Mouse (Mus musculus) skeletal muscle tissue, adult 2 months (tissue): Measurements from ENCODE around the gene Prss28.
A peak's percentile ranks its signal among the peaks of the same experiment; 100 is the strongest.

Experiments
- DNase-seq: peaks from one replicate; pipeline ENCODE4 v3.0.0-alpha.2; 2012; ENCODE audit warnings: low read depth, low spot score

Gene Prss28

DNA sequence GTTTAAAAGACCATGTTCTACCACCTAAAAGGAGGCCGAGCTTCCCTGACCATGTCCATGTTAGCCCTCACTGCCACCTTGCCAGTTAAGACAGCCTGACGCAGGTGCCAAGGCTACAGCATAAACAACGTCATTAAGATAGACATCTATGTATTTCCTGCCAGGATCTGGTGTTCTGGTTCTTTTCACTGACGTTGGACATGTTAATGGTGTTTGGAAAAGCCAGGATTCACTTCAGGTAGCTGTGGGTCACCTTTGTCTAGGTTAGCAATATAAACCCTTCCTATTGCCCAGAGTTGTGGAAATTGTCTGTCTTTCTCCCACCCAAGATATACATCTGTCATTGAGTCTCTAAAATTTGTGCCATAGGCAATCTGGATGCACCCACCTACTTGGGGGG lies at the start of gene Prss28:
TSS of gene Prss28 (plus strand) at position 301 of the 400 bp plus-strand sequence.
- no peak for DNase-seq

DNA sequence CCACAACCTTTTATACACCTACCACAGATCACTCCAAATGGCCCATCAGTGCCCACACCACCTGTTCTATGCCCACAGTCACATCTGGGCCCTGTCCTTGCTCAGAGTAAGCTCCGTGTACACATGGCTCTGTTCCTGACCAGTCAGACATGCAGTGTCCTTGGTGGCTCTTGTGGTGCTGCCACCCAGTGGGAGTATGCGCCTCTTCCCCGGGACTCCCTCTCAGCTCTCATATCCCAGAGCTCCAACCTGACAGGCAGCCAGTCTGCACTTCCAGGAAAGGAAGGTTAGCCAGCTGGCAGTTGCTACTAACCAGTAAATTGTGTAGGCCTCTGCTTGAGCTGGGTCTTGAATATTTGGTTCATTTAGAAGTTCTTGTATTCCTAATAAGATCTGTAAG lies 44.0 kb upstream of the Prss28 start:
- DNase-seq = peak; percentile 66

DNA sequence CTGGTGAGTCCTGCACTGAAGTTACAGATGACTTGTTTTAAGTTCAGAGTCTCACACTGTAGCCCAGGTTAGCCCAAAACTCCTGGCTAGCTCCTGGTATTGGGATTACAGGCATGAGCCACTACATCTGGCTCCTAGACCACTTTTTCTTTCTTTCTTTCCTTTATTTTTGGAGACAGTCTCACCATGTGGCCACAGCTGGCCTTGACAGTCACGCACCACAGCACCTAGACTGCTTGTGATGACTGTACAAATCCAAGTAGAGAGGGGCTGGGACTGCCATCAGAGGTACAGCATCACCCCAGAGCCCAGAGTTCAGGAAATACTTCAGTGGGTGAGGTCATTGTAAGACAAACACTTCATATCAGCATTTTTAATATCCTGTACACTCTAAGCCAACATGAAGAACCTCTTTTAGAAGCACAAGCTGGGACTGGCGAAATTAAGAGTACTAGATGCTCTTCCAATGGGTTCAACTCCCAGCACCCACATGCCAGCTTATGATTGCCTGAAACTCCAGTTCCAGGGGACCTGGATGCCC lies 37.6 kb upstream of the Prss28 start:
- DNase-seq = no peak

DNA sequence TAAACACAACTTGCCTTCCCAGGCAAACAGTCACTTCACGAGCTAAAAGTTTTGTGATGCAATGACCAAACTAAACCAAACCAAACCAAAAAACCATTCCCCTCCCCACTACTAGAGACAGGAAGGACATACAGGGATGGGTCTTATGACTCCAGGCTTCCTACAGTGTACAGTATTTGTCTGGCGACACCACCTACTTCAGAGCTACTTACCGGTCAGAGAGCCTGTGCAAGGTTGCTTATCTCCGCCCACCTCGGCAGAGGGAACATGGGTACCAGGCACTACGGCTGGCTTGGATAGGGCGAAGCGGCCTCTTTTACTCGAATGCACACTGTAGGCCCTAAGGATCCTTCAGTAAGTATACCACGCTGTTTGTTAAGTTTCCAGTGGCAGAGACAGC lies 36.1 kb upstream of the Prss28 start:
- no peak for DNase-seq

DNA sequence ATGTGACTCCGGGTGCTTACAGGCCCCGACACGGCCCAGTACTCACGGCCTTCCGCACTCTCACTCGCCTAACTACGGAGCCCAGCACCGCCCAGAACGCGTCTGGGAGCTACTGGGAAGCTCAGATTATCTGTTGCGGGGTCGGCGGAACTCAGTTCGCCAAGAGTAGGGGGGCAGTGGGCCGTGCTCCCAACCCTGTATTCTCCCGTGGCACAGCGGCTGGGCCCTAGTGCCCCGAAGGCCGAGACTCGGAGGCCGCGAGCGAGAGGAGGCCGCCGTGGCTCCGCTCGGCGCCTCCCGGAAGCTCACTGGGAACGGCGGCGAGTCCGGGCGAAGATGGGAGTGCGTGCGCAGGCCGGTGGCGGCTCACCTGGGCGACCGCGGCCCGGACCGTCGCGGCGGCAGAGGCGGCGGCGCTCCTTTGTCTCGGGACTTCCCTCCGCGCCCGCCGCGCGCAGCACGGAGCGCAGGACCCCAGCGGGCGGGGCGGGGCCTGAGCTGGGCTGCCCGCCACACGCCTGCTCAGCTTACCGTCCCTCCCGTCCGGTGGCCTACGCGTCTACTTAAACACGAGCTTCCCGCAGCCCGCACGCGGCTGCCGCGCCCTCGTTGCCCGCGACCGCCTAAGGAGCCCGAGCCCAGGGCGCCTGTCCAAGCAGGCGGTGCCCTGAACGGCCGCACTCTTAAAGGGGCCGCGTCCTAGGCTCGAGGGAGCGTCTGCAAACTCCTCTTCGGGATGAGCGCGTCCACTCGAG lies 35.3 kb upstream of the Prss28 start:
- DNase-seq = peak; percentile 88

DNA sequence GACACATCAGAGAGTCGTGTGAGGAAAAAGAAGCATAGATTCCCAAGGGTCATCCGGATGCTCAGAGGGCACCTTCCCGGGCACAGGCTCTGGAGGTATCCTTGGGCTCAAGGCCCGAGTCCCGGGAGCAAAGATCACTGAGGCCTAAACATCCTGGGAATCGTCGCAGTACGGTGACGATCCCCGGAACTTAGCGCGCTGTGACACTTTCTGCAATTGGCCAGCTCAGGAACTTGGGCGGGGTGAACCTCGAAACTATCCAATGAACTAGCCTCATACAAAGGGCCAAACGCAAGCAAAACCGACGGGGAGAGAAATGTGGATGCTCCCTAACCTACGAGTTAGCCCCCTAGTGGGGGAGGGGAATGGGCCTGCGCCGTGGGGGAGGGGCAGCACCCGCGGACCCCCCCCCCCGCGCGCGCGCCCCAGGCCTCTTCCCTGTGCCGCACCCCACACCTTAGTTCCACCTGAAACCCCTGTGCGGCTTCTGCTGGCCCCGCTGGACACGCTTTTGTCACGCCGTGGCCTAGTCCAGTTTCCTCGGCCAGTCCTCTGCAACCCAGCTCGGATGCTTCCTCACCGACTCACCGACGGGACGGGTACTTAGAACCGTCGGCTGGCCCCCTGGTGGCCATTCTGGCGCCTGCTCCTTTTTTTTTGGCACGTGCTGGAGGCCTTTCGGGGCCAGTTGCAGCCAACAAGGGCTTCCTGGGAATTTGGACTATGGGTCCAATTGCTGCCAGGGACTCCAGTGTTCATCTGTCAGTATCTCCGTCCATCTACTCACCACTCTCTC lies 34.5 kb upstream of the Prss28 start:
- DNase-seq = peak; percentile 97

DNA sequence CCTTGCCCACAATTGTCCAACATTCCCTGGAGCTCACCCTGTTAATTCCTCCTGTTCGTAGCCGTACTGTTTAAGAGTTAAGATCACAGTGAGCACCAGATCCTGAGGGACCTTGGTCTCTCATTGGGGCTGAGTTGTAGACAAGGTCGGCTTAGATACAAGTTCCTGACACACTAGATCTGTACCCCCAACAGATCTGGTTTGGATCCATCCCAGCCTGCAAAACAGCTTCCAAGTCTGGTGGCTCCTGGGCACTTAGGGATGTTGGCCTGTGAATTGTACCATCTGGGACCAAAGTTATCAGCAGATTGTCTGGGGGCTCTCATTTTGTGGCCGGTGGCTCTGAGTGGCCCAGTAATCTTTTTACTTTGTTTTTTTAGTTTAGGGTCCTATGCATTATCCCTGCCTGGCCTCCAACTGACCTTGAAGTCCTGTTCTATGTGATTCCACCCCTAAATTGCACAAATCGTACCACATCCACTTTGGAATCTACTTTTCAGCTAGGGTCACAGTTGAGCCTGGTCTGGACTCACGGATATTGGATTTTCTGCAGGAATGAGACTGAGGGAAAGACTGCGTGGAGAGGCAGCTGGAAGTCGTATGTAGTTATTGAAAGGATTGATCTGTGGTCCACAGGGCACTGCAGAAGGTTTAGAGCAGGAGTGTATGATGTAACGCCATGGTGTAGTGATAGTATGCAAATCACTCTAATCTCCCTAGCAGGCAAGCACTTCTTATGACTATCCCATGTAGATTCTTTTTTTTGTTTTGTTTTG lies 33.7 kb upstream of the Prss28 start, which contains the start of gene Ube2i:
TSS of gene Ube2i (minus strand) at position 52 of the 776 bp plus-strand sequence.
- DNase-seq = no peak

DNA sequence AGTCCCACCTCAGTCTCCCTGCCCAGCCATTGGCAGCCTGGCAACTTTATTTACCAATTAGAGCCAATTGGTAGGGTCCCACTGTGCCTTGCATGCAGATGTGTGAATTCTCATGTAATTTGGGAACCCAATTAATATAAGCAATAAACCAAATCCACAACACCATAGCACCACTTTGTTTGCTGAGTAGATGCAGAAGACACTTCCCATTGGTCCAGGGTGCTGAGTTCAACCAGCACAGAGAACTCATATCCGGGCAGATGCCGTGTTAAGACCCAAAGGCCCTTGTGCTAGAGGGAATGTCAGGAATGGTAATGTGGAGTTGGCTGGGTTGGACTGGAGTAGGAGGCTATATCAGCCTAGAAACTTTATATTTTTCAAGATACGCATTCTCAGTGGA lies 32.6 kb upstream of the Prss28 start:
- no peak for DNase-seq

DNA sequence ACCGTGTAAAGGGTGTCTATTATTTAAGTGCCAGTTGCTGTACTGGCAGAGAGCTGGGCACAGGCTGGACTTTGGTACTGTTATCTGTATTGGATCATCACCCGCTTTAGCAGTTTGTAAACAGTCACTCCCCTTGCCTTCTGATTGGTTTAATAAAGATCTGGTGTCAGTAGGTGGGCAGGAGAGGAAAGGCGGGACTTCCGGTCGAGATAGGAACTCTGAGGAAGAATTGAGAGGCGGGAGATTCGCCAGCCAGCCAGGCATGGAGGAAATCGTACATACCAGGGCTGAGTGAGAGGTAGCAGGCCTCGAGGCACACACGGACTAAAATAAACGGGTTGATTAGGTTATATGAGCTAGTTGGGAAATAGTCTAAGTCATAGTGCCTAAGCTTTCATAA lies 26.3 kb upstream of the Prss28 start:
- DNase-seq = no peak

DNA sequence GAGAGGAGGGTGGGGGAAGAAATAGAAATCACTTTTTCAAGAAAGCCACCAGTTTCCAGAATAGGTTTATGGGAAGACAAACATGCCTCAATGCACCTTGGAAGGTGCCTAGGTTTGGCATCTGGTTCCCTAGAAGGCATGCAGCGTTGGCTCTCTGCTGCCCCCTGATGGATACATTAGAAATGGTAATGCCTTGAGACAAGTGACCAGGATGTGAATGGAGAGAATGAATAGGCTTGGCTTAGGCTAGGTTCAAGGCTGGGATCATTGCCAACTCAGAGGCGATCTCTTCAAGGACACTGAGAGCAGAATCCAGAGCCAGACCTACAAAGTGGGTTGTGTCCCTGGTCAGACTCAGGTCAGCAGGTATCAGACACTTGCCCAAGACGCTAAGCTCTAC lies 23.4 kb upstream of the Prss28 start:
- peak; percentile 53 for DNase-seq

DNA sequence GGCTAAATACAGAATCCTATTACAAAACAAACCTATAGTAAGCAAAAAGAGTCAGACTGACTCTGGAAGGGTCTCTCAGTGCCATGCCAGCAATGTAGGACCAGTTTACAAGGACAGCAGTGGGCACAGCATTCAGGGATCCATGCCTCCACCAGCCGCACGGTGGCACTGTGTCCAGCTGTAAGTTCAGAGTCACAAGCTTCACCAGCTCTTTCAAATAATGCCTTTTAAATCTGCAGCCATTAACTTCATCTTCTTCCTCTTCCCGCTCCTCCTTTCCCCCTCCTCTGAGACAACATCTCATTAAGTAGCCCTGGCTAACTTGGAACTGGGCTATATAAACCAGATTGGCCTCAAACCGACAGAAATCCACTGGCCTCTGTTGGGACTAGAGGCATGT lies 19.6 kb upstream of the Prss28 start:
- DNase-seq = no peak

DNA sequence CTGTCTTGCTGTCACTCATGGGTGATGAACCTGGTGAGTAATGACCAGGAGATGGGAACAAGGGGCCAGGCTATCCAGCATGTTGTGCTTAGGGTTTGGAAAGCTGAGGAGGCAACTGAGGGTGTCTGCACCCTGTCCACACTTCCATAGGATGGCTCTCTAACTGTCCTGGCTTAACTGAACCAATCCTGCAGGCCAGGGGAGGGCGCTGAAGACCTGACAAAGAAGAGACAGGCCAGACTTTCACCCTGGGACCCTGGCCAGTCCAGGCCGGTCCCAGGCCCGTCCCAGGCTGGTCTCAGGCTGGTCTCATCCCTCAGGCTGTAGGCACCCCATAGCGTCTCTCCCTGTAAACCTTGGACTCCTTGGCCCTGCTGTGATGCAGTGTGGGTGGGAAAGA lies 18.0 kb upstream of the Prss28 start:
- no peak for DNase-seq

DNA sequence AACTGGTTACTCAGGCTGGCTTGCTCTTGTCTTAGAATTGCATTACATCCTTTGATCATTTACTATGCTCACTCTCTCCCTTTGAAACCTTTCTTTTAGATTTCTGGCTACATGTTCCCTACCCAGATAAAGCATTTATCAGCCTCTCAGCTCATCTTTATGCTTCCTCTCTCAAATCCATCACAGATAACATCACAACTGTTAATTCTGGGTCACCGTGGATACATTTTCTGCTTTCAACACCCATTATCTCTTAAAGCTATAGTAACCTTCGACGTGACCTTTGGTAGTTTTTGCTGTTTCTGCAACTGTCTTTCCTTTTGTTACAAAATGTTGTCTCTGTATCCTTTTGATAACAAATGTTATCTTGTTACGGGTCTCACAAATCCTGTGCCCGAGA lies 15.0 kb upstream of the Prss28 start:
- no peak for DNase-seq

DNA sequence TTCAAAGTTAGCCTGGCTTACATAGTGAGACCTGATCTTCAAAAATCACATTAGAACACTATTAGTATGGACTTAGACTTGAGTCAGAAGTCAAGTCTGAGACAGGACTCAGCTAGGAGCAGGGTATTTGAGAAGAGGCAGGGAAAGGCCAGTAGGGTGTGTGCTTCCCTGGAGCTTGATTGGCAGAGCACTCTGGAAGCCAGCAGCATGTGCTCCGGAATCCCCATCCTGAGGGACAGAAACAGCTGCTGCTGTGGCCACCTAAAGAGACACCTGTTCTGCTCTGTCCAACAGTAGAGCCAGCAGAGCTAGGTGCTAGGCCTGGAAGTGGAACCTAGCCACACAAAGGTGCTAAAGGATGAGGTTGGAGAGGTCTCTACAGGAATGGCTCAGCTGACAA lies 14.3 kb upstream of the Prss28 start:
- peak; percentile 52 for DNase-seq

DNA sequence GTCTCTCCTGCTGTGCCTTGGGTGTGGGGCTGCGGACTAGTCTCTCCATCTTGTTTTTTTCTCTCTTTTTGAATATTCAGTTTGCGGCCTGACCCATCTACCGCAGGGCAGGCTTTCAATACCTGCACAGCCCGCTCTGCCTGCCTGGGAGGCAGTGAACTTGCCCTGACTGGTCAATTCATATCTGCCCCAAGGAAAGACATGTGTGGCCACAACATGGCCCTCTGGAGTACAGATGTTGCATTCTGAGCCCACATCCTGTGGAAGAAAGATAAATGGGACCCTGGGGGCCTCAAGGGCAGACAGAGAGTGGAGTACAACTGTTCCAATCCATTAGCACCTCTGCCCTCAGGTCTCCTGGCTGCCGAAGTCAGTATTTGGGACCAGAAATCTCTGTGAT lies 10.4 kb upstream of the Prss28 start, which contains the start of gene Prss34:
TSS of gene Prss34 (plus strand) at position 301 of the 400 bp plus-strand sequence.
- DNase-seq = no peak

DNA sequence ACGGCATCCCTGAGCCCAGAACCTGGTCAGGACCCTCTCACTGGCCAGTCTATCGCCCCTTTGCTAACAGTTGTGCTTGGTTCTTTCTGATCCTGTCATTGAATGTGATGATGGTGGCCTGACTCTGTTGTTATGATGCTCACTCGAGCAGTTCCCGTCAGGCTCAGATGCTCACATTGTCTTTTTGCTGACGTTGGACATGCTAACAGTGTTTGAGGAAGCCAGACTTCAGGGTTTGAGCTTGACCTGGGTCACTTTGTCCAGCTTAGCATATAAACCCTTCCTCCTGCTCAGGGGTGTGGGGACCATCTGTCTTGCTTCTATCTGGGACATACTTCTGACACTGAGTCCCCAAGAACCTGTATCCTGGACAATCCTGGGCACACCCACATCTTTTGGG lies 9.9 kb downstream of the Prss28 start, which contains the start of gene Prss29:
TSS of gene Prss29 (plus strand) at position 301 of the 400 bp plus-strand sequence.
- DNase-seq = no peak

DNA sequence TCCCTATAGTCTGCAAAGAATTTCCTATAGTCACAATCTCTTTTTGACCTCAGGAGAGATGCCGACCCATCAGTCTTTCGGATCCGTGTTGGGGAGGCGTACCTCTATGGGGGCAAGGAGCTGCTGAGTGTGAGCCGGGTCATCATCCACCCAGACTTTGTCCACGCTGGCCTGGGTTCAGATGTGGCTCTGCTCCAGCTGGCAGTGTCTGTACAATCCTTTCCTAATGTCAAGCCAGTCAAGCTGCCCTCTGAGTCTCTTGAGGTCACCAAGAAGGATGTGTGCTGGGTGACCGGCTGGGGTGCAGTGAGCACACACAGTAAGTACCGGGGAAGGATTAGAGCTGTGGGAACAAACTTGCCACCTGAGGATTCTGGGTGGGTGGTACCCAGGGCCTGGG lies 12.4 kb downstream of the Prss28 start:
- no peak for DNase-seq

DNA sequence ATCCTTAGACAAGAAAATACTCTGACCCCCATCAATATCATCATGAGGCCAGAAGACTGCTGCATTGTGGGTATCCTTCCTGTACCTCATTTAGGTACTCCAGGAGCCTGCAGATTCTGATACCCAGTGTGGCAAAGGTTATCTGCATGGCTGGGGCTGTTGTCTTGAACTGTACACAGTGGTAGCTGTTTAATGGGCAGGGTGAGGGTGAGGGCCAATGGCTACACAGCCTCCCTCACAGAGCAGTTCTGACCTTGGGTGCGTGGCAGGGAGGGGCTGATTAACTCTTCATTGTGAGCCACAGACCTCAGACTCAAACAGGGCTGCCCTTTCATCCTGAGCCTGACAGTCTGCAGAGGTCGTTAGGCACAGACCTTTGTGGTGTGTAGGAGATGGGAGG lies 14.5 kb downstream of the Prss28 start:
- DNase-seq = no peak

DNA sequence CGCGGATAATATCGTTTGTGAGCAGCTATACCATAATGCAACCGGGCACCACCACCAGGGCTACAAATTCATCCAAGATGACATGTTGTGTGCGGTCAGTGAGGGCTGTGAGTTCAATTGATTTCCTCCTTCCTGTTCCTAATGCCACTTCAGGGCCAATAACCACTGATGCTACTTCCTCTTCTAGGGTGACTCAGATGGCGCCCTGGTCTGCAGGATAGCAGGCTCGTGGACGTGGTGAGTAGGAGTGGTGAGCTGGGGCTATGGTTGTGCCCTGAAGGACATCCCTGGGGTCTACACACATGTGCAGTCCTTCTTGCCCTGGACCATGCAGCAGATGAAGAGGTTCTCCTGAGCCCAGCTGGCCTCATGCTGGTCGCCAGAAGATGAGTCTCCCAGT lies 23.9 kb downstream of the Prss28 start:
- DNase-seq = no peak

DNA sequence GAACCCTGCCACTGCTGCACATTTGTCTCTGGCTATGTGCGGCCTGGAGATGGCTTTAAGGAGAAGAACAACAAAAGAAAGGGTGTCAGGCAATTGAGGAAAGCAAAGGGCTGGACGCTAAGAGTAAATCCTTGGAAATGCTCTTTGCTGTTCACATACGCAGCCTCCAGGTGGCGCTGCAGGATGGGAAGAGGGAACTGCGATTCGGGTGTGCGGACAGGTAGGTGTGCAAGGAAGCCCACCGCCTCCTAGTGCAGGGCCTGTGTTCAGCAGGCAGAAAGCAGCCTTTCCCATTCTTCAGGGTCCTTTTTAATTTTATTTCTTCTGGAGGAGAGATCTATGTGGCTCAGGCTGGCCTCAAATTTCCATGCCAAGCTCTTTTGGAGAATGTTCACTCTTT lies 25.5 kb downstream of the Prss28 start:
- DNase-seq = peak; percentile 7

DNA sequence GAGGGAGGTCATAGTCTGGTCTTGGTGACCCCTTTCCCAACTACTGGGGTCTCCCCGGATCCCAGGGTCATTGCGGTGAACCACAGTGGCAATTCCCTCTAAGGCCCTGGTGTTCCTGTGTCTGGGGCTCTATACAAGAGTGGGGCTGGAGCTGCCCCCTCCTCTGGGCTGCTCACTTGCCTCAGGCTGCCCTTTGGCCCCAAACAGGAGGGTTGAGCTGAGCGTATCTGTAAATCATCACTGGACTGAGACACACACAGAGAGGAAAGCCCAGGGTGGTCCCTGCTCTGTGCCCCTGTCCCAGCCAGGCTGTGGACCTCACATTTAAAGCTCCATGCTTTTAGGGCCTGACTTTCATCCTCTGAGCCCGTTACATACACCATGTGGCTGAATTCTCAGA lies 29.8 kb downstream of the Prss28 start:
- no peak for DNase-seq

DNA sequence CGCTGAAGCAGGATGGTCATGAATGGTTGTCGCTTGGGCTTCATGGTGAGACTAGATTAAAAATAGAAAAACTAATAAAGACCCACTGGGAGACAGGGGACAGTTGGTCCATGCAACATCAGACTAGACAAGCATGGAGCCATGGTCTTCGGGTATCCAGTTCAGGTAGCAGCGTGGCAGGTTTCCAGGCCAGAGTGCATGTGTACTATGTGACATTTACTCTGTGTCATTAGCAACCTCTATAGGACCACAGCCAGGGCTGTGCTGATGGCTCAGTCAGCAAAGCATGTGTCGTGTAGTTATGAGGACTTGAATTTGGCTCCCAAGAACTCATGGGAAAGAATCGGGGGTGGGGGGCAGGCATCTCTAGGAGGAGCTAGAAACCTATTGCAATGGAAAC lies 31.6 kb downstream of the Prss28 start:
- no peak for DNase-seq
